Mouse (Mus musculus): ENCODE measurements around the gene Nr1i2.

DNA sequence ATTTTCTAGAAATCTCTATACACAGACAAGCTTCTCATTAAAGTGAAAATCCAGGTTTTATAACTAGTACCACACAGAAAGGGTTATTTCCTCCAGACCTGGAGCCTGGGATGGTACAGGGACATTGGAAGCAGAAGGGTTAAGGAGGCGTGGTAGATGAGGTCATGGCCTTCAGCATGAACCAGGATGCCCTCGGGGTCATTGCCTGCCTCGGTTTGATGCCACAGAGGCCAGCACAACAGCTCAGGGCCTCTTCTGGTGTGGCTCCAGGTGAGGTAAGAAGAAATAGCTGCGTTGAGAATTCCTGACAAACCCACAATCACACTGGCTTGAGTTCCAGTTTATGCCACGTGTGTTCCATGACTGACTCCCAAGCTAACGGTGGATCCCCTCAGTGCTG lies 5.8 kb downstream of the Nr1i2 start:
- no peak for TF ChIP-seq GATA1 (IDR thresholded peaks at IDR 0.05; ENCODE audit: low read length)
- TF ChIP-seq TAL1 (IDR thresholded peaks at IDR 0.05; ENCODE audit: low read length): no peak
